In the genomic region with DNA sequence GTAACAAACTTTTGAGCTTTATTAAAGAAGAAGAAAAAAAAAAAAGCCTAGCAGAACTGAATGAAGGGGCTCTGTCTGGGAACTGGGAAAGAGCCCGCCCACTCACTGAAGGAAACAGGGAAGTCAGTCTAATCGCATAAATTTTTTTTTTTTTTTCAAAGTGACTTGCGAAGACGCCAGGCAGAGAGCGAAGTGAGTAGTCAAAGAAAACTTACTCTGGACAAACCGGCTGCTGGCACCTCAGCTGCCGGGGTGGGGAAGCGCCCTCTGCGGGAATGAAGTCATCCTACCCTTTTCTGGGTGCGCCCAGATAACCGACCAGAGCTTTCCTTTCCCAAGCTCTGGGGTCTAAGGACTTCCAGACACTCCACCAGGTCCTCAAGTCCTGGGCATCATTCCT, we compare ENCODE assay signal across 8 mouse cellular contexts. TPM values are rescaled to one million over a fixed set of nuclear protein-coding genes. Genes with fewer than 3 reads are reported as not detected.
DNase-seq lines count a peak whose midpoint lies in the region; ATAC-seq and TF ChIP-seq lines count a peak whose summit lies in the region.

No protein-coding gene starts in this region.

- H3K9ac ChIP-seq in heart, adult 2 months (ENCODE audit: low read depth, low read length): no peak overlapping the region
- H3K9ac ChIP-seq in lung, embryonic 14.5 days: peak overlapping the region; percentile 72; the same call in 1 of the 2 replicates

- H3K4me3 ChIP-seq in heart, adult 2 months: peak overlapping the region; percentile 58; the same call in 1 of the 2 replicates
- H3K4me3 ChIP-seq in lung, embryonic 14.5 days (ENCODE audit: low read depth, low read length): peak overlapping the region; percentile 67

- no peaks in the 10 kb centered on the region for H3K9me3 ChIP-seq in lung, embryonic 14.5 days (ENCODE audit: low read depth, low read length)

- TF ChIP-seq EP300 in heart, adult 2 months (IDR thresholded peaks at IDR 0.05; ENCODE audit: insufficient read depth, low read depth, low read length): no peak

- peak overlapping the region; percentile 99 for H3K4me2 ChIP-seq in lung, embryonic 14.5 days

- peaks cover 3% of the 10 kb centered on the region for H3K27me3 ChIP-seq in heart, adult 2 months (ENCODE audit: control insufficient read depth, insufficient read depth, low read length)
- peaks cover 13% of the 10 kb centered on the region; the same call in 1 of the 2 replicates for H3K27me3 ChIP-seq in lung, embryonic 14.5 days (ENCODE audit: insufficient read depth, low read length)

- H3K36me3 ChIP-seq in heart, adult 2 months (ENCODE audit: control insufficient read depth, insufficient read depth, low read length): no peaks in the 10 kb centered on the region
- no peaks in the 10 kb centered on the region for H3K36me3 ChIP-seq in lung, embryonic 14.5 days (ENCODE audit: insufficient read depth)

- H3K27ac ChIP-seq in heart, adult 2 months: no peak overlapping the region
- H3K27ac ChIP-seq in lung, embryonic 14.5 days (ENCODE audit: low read depth): peak overlapping the region; percentile 64; the same call in 1 of the 2 replicates

- ATAC-seq in lung, embryonic 14.5 days (ENCODE audit: insufficient read depth): 0 out of 2 replicates have a peak, but pooled peaks have one; percentile 9
- ATAC-seq in inflammation-experienced regulatory T-cells, adult 6 months: no peak

- intact Hi-C loops in heart, adult 2 months (cut with DNase I): loop anchor here (1.0 to 2.0 kb wide), 2 partner anchors 62 to 127 kb away; no protein-coding TSS in a partner anchor

- DNase-seq in ovary, adult 18-20 months (ENCODE audit: low spot score): peak; percentile 45
- DNase-seq in ovary, postnatal 14 days (ENCODE audit: low spot score): no peak
- peak; percentile 52 to 62 for DNase-seq in cerebellum, postnatal 10 days
- DNase-seq in heart, adult 2 months: peak; percentile 26 to 46
- DNase-seq in kidney, adult 8-10 months: peak; percentile 33 to 49
- peak; percentile 82 for DNase-seq in lung, embryonic 14.5 days
- peak; percentile 64 for DNase-seq in retina, embryonic 14.5 days (ENCODE audit: low spot score)

- TF ChIP-seq CTCF in heart, adult 2 months (IDR thresholded peaks at IDR 0.05): peak; percentile 68
- peak; percentile 64 for TF ChIP-seq CTCF in lung, embryonic 14.5 days (IDR thresholded peaks at IDR 0.05; ENCODE audit: low read depth)

- 9% methylated on average over 11 of the region's 11 CpGs for WGBS in heart, adult 2 months
- 3% methylated on average over 11 of the region's 11 CpGs for WGBS in lung, embryonic 14.5 days

- H3K79me2 ChIP-seq in heart, adult 2 months (replicated peaks; ENCODE audit: control insufficient read depth, insufficient read depth, low read length): no peaks in the 10 kb centered on the region

- TF ChIP-seq POLR2A in heart, adult 2 months (IDR thresholded peaks at IDR 0.05; ENCODE audit: insufficient read depth, low read depth, low read length): no peak

- H3K4me1 ChIP-seq in heart, adult 2 months (ENCODE audit: control insufficient read depth, insufficient read depth, low read length): peaks cover 2% of the 10 kb centered on the region; the same call in 1 of the 2 replicates
- peaks cover 5% of the 10 kb centered on the region; the same call in 1 of the 2 replicates for H3K4me1 ChIP-seq in lung, embryonic 14.5 days (ENCODE audit: insufficient read depth)

RNA-seq across cellular contexts. Expression of a gene that starts 0.9 kb away (rescaled TPM):
- under 1 TPM; 0.59 to 0.60 TPM for total RNA-seq in heart, adult 2 months (2021)
- polyA plus RNA-seq in heart, adult 2 months (2012; rRNA removed): 0.09 and 0.39 TPM in 2 replicates
- polyA plus RNA-seq in lung, embryonic 14.5 days (2014; fragmentation: Nextera tagmentation; extraction: Ambion mirVana): 15.6 and 16.6 TPM in 2 replicates
- 1 to 10 TPM in 2 of 3 experiments, under 1 TPM in 1; 0.52 to 1.6 (median 1.3) TPM for polyA plus RNA-seq in inflammation-experienced regulatory T-cells, adult 6 months (2017; shearing (Covaris generic))
